Mouse (Mus musculus): ENCODE results near the gene Foxs1.
A peak's percentile ranks its signal among the peaks of the same experiment; 100 is the strongest.

Foxs1 gene

GRCm38 (mm10) chr2:152928988-152929370 lies 4.0 kb downstream of the Foxs1 start:
- peak in 1 of 2 experiments; percentile 53 for DNase-seq (ENCODE audit: inconsistent age in 2 of 2, low spot score in 1 of 2)

- peak in 1 of 2 experiments; percentile 49 for DNase-seq (ENCODE audit: inconsistent age in 2 of 2, low spot score in 1 of 2)
Measured at GRCm38 (mm10) chr2:152928219-152928987, 4.6 kb downstream of the Foxs1 start.

- peak; percentile 73 to 79 for DNase-seq (ENCODE audit: inconsistent age in 2 of 2, low spot score in 1 of 2)
Measured at GRCm38 (mm10) chr2:152927371-152927770, 5.6 kb downstream of the Foxs1 start.

- no peak for DNase-seq (ENCODE audit: inconsistent age in 2 of 2, low spot score in 1 of 2)
Measured at GRCm38 (mm10) chr2:152926896-152927295, 6.1 kb downstream of the Foxs1 start.

GRCm38 (mm10) chr2:152925189-152925872 lies 7.7 kb downstream of the Foxs1 start:
- DNase-seq (ENCODE audit: inconsistent age in 2 of 2, low spot score in 1 of 2) = peak; percentile 88 to 94

- DNase-seq (ENCODE audit: inconsistent age in 2 of 2, low spot score in 1 of 2) = no peak
Measured at GRCm38 (mm10) chr2:152924543-152924942, 8.5 kb downstream of the Foxs1 start.

GRCm38 (mm10) chr2:152924128-152924527 lies 8.9 kb downstream of the Foxs1 start:
- no peak for DNase-seq (ENCODE audit: inconsistent age in 2 of 2, low spot score in 1 of 2)

GRCm38 (mm10) chr2:152923621-152924020 lies 9.4 kb downstream of the Foxs1 start:
- no peak for DNase-seq (ENCODE audit: inconsistent age in 2 of 2, low spot score in 1 of 2)

GRCm38 (mm10) chr2:152922376-152922775 lies 10.6 kb downstream of the Foxs1 start:
- DNase-seq (ENCODE audit: inconsistent age in 2 of 2, low spot score in 1 of 2) = no peak

GRCm38 (mm10) chr2:152917671-152918070 lies 15.3 kb downstream of the Foxs1 start:
- peak in 1 of 2 experiments; percentile 19 for DNase-seq (ENCODE audit: inconsistent age in 2 of 2, low spot score in 1 of 2)

GRCm38 (mm10) chr2:152916111-152916510 lies 16.9 kb downstream of the Foxs1 start:
- DNase-seq (ENCODE audit: inconsistent age in 2 of 2, low spot score in 1 of 2) = no peak

- DNase-seq (ENCODE audit: inconsistent age in 2 of 2, low spot score in 1 of 2) = peak in 1 of 2 experiments; percentile 15
Measured at GRCm38 (mm10) chr2:152915453-152915852, 17.6 kb downstream of the Foxs1 start.

- peak; percentile 94 to 98 for DNase-seq (ENCODE audit: inconsistent age in 2 of 2, low spot score in 1 of 2)
Measured at GRCm38 (mm10) chr2:152914310-152915120, 18.5 kb downstream of the Foxs1 start.

- peak in 1 of 2 experiments; percentile 42 for DNase-seq (ENCODE audit: inconsistent age in 2 of 2, low spot score in 1 of 2)
Measured at GRCm38 (mm10) chr2:152913471-152913870, 19.5 kb downstream of the Foxs1 start.

GRCm38 (mm10) chr2:152911432-152911831 lies 21.6 kb downstream of the Foxs1 start:
- DNase-seq (ENCODE audit: inconsistent age in 2 of 2, low spot score in 1 of 2) = no peak

- DNase-seq (ENCODE audit: inconsistent age in 2 of 2, low spot score in 1 of 2) = peak in 1 of 2 experiments; percentile 18
Measured at GRCm38 (mm10) chr2:152911031-152911430, 22.0 kb downstream of the Foxs1 start, which contains the start of gene Mylk2. Mylk2 (plus strand) TSS chr2:152911352.

- no peak for DNase-seq (ENCODE audit: inconsistent age in 2 of 2, low spot score in 1 of 2)
Measured at GRCm38 (mm10) chr2:152909848-152910247, 23.2 kb downstream of the Foxs1 start.

- peak in 1 of 2 experiments; percentile 19 for DNase-seq (ENCODE audit: inconsistent age in 2 of 2, low spot score in 1 of 2)
Measured at GRCm38 (mm10) chr2:152907114-152907943, 25.7 kb downstream of the Foxs1 start.

- peak in 1 of 2 experiments; percentile 28 for DNase-seq (ENCODE audit: inconsistent age in 2 of 2, low spot score in 1 of 2)
Measured at GRCm38 (mm10) chr2:152906274-152907037, 26.6 kb downstream of the Foxs1 start.

Data from adrenal gland, adult (tissue).